Mouse (Mus musculus) urinary bladder, adult 18-20 months (tissue): ENCODE data around the gene 4930412O13Rik.
A peak's percentile ranks its signal among the peaks of the same experiment; 100 is the strongest.

Source experiments
- DNase-seq, 2 experiments: peaks; one replicate each; pipeline ENCODE4 v3.0.0; 2022; ENCODE audit warnings: low spot score in 2 of 2, mixed read lengths in 2 of 2

Gene 4930412O13Rik

GRCm38 (mm10) chr2:9881051-9881591 lies at the start of gene 4930412O13Rik:
Gene 4930412O13Rik (plus strand): TSS chr2:9881252.
- no peak for DNase-seq

GRCm38 (mm10) chr2:9833712-9834111 lies 47.3 kb upstream of the 4930412O13Rik start:
- DNase-seq = no peak

DNA sequence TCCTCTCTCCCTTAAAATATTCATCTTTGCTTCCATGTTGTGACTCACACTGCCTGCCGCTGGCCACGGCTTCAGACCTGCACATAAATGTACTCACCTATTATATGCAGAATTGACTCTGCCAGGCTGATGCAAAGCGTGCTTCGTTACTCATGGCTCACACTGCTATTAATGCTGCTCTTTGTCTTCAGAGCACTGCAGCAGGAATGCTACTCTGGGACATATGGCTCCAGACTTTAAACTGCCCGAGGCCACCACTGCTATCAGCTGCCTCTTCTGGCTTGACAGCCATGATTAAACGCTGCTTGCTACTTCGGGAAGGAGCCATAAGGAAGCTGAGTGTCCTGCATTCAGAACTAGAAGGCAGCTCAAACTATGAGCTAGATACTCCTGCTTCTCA lies 45.9 kb upstream of the 4930412O13Rik start:
- no peak for DNase-seq

GRCm38 (mm10) chr2:9852851-9853576 lies 28.0 kb upstream of the 4930412O13Rik start:
- no peak for DNase-seq

DNA sequence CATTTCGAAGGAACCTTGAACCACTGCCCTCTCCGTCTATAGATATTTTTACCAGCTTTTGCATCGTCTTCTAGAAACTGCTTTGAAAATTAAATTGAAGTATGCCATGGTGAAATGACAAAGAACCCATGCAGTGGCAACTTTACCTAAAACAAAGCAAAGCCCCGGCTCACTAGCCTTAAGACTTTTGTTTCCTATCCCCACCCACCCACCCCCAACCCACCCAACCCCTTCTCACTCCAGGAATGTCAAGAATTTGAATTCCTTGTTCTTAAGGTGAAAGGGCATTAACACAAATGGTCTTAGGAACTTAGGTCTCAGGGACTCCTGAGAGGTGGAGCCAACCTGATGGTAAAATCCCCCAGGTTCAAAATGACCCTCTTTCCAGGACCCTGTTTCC lies 25.2 kb upstream of the 4930412O13Rik start:
- no peak for DNase-seq

DNA sequence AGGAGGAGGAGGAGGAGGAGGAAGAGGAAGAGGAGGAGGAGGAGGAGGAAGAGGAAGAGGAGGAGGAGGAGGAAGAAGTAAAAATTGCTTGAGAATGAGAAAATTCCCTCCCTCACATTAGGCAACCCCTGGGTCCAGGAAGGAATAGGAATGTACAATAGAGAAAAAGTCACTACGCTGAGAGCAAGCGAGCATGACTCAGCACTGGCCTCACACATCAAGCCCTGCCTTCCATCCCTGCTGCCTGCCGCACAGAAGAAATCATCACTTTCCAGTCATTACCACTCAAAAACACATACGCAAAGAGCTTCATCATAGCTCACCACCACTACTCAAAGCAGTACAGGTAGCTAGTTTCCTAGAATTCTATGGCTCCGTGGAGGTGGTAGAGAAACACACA lies 20.4 kb upstream of the 4930412O13Rik start:
- DNase-seq = no peak

- no peak for DNase-seq
These were observed 13.8 kb upstream of the 4930412O13Rik start for GRCm38 (mm10) chr2:9867092-9867825.

DNA sequence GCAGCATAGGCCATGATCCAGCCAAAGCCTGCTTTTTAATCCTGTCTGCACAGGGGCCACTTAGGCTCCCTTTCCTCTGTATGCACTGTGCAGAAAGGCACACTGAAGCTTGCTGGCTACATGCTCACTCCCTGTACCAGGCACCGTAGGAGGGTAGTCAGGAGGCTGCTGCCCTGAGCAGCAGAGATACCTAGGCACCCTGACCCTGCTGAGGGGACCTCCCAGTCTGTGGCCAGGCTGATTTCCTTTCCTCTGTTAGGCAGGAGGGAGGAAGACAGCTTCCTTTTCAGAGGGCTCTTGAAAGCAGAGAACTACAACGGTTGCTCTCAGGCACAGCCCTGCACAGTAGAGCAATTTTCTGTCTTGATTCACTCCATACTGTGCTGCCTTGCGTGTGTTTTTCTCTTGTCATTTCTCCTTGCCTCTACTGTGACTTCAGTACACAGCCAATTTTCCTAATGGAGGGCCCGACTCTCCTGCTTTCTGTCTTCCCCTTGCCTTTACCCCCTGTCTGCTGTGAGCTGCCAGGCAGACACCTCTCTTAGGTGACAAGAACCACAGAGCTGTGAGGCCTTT lies 9.8 kb upstream of the 4930412O13Rik start:
- no peak for DNase-seq

DNA sequence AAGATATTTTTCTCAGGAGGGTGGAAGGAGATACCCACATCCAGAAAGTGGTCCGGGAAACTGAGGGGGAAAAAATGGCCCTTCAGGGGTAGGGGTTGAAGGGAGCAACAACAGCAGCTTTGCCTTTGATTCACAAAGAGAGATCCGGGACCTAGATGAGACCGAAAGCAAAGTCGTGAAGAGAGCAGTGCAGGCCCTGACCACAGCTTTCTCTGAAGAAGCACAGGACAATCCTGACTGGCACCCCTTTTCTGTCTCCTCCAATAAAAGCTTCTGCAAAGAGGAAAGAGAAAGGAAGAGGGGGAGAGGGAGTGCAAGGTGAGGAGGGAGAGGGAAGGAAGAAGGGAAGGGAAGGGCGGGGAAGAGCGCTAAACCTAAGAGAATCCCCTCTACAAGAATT lies 9.3 kb upstream of the 4930412O13Rik start:
- no peak for DNase-seq

DNA sequence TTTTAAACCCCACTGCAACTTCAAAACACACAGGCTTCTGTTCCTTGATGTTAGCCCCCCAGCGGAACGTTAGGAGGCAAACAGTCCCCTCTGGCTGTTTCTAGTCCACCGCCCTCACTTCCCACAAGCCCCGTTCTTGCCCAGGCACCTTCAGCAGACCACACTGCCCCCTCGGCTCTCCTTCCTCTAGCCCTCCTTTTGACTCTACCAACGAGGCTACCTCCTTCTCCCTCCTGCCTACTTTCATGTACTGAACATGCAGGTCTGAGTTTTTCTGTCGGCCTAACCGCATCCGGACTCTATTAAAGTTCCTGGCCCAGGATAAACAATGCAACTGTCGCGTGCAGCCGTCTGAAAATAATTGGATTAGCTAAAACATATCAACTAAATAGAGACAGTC lies 8.4 kb upstream of the 4930412O13Rik start:
- no peak for DNase-seq

- no peak for DNase-seq
These were observed 7.3 kb upstream of the 4930412O13Rik start for GRCm38 (mm10) chr2:9873757-9874156.

DNA sequence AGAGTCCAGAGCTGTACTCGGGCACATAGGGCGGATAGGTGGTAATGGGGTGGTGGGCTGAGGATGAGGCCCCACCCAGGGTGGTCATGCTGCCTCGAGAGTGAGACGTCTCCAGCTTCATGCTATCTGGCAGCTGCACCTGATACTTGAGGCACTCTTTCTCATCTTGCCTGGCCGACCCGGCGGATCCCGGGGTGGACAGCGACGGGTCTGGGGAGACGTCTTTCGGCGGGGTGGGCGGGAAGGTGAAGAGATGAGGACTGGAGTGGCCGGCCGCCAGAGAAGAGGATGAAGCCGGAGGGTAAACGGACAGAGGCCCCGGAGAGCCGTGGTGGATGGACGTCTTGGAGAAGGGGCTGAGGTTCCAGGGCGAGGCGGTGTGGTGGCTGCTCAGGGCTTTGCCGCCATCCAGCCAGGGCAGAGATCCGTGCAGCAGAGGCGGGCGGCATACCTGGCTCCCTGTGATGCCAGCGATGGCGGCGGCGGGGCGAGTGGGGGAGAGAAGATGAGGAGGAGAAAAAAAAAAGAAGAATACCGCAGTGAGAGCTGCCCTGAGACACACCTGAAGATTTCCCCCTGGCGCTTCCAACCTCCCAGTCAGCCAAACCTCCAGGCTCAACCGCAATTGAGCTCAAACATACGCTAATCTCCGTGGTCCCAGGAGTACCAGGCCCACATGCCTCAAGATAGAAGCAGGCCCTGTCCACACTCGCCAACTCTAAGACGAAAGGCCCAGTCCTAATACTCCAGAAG lies 6.4 kb upstream of the 4930412O13Rik start:
- DNase-seq = no peak

GRCm38 (mm10) chr2:9875220-9875619 lies 5.8 kb upstream of the 4930412O13Rik start:
- no peak for DNase-seq

GRCm38 (mm10) chr2:9875676-9876357 lies 5.2 kb upstream of the 4930412O13Rik start:
- DNase-seq = no peak

DNA sequence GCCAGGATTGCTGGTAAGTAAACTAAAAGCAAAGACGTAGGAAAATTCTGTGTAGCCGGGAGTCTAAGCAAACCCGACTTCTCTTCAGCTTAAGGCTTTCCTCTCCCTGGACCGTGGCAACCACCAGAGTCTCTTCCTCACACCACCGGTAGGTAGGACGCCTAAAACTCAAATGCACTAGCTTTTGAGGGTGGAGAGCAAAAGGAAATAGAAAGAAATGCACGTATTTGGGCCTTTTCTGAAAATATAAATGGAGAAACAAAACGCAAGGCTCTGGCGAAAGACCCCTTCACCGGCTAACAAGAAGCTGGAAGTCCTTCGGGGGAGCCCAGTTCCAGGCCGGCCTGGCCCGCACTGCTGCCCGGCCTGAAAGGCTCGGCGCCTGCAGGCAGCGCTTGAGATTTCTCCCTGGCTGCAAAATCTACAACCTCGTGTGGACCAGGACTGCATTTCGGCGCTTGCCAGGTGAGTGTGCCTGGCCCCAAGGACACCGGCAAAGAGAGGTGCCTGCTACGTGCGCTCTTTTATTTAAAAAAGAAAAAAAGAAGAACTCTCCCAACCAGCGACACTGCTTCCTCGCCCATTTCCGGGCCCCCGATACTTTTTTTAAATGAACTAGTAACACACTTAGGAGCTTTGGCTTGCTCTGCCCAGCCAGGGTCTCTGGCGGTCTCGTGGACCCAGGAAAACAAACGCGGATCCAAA lies 4.3 kb upstream of the 4930412O13Rik start:
- DNase-seq = no peak

GRCm38 (mm10) chr2:9877326-9877690 lies 3.7 kb upstream of the 4930412O13Rik start:
- no peak for DNase-seq

GRCm38 (mm10) chr2:9877966-9878563 lies 3.0 kb upstream of the 4930412O13Rik start:
- DNase-seq = no peak

DNA sequence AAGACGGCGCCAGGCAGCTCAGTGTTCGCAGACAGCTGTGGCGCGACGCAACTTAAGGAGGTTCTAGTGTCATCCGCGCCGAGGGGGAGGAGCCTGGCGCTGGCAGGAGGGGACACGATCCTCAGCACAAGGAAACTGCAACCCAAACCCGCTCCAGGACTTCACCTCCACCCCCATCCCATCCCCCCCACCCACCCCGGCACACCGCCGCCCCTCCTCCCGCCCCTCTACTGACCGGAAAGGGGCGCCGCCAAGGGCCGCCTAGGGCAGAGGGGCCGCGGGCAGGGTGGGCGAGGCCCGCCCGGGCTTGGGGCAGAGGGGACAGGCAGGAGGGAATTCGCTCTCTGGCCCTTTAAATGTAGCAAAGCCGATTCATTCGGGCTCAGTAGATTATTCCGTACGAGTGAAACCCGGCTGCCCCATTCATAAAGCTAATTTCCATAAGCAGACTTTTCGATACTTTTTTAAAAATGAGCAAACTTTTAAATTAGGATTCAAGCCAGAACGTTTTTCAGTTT lies 2.4 kb upstream of the 4930412O13Rik start:
- peak; percentile 82 to 84 for DNase-seq

GRCm38 (mm10) chr2:9879092-9879491 lies 2.0 kb upstream of the 4930412O13Rik start:
- DNase-seq = no peak

- DNase-seq = peak; percentile 89 to 94
These were observed 1.6 kb upstream of the 4930412O13Rik start for GRCm38 (mm10) chr2:9879493-9879892.
